Mouse (Mus musculus) urinary bladder, postnatal 36 days (tissue): ENCODE measurements around the gene Npff.

Source experiments
- DNase-seq, 2 experiments: peaks; one replicate each; pipeline ENCODE4 v3.0.0; 2022; ENCODE audit warnings: low spot score in 2 of 2, mixed read lengths in 1 of 2

Npff gene

DNA sequence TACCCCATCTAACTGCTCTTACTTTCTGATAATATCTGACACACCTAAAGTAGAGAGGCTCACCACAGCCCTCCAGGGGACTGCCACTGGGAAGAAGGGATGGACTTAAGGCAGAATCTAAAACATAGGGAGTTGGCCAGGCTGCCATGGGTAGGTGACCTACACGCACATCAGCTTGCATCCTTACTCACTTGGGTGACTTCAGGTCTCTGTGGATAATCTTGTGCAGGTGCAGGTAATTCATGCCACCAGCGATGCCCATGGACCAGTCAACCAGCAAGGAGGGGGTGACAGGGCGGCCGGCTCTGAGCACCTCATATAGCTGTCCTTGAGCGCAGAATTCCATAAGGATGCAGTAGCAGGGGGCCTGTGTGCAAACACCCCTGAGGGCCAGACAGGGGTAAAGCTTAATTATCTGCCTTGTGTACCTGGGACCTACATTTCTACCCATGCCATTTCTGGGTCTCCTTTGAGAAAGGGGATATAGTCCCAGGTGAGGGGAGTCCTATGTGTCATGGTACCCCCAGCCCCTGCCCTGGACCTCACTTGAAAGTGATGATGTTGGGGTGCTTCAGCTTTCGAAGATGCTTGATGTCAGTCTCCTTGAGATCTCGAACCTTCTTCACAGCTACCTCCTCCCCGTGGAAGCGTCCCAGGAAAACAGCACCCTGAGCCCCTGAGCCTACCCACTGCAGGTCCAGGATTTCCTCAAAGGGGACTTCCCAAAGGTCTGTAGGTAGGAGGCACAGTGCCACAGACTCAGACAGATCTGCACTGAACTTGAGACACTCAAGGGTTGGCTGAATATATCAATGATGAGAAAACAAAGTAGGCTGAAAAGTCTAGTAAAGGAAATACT lies 20.6 kb downstream of the Npff start:
- no peak for DNase-seq

DNA sequence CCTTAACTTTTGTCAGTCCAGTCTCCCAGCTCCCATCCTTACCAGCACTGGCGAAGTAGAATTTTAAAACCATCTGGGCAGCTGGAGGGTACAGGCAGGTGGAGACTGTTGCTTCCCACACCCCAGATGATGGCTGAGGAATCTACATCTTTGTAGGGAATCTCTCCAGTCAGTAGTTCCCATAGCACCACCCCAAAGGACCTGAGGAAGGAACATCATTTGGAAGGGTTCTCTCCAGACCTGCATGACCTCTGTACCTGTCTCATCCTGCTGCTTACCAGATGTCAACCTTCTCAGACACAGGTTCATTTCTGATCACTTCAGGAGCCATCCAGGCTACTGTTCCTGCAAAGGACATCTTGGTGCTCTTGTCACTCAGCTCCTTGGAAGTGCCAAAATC lies 21.3 kb downstream of the Npff start, which contains the start of gene Gm10337:
TSS of gene Gm10337 (plus strand) at position 276 of the 400 bp plus-strand sequence.
- DNase-seq: no peak

DNA sequence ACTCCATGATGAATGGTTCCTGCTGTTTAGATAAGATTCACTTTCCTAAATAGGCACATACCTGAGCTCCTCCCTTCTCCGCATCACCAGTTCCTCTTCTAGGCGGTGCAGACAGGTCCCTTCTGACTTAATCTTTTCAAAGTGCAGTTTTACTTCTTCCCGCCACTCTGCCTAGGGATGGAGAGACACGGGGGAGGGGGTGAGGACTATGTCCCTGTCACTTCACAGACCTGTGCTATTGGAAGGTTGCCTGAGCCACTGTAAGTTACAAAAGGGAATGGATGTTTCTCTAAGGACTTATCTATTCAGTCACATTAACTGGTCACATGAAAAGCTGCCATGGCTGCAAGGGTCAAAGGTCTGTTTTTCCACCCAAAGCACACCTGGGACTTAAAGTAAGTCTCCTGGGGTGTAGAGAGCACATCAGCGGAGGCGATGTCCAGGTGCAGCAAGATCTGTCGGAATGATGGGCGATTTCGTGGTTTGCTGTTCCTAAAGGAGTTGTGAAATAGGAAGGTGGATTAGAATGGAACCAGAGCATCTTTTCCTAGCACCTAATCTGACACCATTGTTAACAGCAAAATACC lies 22.4 kb downstream of the Npff start:
- DNase-seq: no peak

GRCm38 (mm10) chr15:102501084-102501814 lies 23.5 kb downstream of the Npff start:
- no peak for DNase-seq

- DNase-seq: no peak
Observed at GRCm38 (mm10) chr15:102500479-102500878, 24.3 kb downstream of the Npff start.

GRCm38 (mm10) chr15:102499851-102500250 lies 24.9 kb downstream of the Npff start:
- no peak for DNase-seq

DNA sequence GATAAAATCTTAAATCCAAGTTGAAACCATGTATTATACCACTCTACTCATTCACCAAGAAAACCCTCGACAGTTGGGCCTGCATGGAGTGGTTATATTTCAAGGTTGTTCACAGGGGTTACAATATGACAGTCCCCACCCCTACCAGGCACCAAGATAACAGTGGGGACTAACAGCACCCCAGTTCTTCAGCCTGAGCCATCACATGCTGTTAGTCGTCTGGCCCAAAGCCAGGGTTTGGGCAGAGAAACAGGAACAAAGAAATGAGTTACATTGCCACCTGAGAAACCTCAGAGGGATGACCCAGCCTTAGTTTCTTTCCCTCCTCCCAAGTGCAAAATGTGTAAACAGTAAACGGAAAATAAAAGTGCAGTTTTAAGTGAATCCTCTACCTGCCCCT lies 25.4 kb downstream of the Npff start:
- no peak for DNase-seq

- no peak for DNase-seq
Observed at GRCm38 (mm10) chr15:102498322-102498721, 26.4 kb downstream of the Npff start.

- no peak for DNase-seq
Observed at GRCm38 (mm10) chr15:102487664-102488063, 37.1 kb downstream of the Npff start.

DNA sequence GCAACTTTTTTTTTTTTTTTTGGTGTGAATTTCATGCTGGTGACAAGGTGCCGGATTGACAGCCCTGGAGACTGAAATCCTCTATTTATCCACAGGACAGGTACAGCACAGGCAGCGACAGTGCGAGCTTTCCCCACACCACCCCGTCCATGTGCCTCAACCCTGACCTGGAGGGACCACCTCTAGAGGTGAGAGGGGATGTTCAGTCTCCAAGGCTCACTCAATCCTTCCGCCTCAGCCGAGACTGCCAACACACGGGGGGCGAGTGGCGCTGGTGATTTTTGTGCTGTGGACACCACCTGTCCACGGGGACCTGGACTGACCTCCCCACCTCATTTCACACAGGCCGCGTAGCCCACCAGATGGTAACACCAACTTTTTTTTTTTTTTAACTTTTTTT lies 38.9 kb downstream of the Npff start:
- DNase-seq: no peak

DNA sequence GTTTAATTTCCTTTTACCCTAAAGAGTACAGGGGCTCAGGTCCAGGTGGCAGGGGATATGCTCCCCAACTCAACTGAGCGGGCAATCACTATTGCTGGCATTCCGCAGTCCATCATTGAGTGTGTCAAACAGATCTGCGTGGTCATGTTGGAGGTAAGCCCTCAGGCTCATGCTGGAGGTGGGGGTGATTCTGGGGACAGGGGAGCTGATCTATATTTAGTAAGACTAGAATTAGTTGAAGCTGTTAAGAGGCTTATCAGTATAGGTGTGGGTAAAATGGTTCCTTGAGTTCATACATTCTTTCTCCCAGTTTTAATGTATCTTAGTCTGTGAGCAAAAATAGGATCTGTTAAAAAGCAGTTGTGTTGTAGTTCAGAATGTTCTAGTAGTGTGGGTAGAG lies 41.6 kb downstream of the Npff start:
- DNase-seq: no peak

- DNase-seq: no peak
Observed at GRCm38 (mm10) chr15:102474520-102474919, 50.2 kb downstream of the Npff start.
